Mouse (Mus musculus) CD4-positive helper T cell, adult 2 months (primary cell): ENCODE results near the gene Bbx.

Experiments used
- DNase-seq: peaks from one replicate; pipeline ENCODE4 v3.0.0-alpha.2; 2012; ENCODE audit warnings: low read depth, missing footprints, low spot score

Bbx gene

DNA sequence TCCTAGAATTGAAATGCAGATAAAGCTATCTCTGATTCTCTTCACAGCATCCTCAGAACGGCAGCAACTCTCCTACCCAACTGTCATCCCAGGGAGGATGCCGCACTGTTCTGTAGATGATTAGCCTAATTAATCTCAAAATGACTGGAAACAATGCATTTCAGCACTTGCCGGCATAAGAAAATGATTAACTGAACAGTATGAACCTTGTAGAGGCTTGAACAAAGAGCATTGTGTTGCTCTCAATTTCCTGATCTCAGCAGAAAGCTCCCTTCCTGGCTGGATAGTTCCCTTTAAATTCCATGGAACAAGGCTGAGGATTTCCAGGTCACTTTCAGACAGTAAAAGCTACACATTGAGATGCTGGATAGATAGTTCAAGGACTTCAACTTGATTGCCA lies 197.0 kb downstream of the Bbx start:
- no peak for DNase-seq

DNA sequence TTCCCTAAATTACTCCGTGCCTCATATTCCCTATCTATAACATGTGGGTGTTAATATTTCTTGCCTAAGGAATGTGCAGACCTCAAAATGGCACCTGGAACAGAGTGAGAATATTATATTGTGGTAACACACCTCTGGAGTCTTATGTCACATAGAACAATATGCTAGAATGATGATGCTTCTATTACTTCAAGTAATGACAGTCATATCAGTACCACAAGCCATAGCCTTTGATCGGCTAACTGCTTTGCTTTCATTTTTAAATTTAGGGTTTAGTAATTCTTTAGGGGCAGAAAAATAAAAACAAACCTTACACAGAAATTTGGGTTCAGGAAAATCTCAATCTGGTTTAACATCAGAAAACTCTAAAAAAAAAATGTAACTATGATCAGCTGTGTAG lies 201.6 kb downstream of the Bbx start:
- DNase-seq: peak; percentile 16

DNA sequence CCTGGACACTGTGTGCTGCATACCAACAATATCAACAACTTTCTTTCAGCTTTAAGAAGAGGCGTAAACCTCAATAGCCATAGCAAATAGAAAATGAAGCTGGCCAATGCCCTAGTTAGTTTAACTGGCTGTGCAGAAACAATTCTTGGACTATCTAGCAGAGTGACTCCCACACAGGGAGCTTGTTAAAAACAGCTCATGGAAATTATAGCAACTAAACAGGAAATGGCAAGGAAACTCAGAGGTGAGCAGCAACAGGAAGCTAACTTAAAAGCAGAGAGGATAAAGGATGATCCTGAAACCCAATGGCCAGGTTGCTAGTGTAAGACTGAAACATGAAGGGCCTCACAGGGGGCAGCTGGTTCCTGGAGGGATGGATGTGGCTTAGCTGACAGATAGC lies 203.4 kb downstream of the Bbx start:
- peak; percentile 21 for DNase-seq

DNA sequence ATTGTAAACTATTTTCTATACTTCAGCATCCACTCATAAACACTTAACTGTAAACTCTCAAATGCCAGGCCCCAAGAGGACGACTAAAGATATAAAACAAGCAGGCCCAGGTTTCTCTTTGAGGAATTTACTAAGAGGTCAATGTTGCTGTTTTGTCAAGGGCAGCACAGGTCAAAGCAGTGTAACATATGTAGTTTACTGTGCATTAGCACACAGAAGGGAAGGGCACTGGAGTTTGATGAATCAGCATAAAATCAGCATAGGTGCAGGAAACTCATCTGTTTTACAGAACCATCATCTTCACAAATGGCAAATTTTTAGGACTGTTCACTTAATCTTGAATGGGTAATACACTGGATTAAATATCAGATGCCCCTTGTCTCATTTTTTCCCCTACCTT lies 205.9 kb downstream of the Bbx start:
- DNase-seq: no peak

DNA sequence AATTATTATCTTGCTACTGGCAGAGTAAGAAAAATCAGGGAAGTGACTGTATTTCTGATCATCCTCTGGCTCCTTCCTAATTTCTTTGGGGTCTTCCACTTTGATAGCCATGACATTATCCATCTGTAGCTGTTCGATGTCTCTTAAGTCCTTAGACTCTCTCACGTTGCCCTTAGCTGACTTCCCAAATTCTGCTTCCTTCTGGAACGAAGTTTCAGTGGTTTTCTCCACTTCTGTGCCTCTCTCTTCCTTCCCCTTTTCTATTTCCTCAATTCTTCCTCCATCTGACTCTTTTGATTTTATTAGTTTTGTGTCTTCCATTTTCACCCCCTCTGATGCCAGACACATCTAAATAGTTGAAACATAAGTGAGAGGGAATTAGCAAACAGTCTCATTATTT lies 207.2 kb downstream of the Bbx start:
- no peak for DNase-seq

DNA sequence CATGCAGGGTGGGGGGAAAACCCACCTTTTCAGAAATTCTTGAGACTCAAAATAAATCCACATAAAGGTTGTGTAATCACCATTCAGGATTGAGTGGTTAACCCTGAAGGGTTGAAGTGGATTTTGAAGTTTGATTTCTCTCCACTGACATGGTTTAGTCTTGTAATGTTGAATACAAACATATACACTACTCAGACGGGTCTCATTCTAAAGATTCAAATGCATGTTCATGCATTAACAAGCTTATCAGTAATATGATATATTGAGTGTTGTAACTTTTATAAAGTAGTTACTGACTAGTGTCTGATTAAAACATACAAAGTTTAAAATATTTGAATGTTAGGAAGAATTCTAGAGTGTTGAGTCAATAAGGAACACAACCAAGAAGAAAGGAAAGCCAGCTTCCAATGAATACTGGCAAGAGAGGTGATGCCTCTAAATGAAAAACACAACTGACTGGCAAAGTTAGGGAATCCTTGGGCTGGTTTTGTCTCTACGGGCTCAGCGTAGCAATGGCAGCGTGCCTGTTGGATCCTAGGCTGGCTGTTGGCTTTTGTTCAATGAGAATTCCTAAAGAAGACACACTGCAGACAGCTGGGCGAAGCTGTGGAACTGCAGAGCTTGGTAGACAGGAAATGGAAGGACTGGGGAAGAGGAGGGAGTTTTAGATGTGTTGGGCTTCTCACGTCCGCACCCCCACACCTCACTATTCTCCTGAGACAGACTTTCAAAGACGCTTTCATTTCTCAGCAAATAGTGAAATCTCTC lies 211.3 kb downstream of the Bbx start:
- DNase-seq: no peak

DNA sequence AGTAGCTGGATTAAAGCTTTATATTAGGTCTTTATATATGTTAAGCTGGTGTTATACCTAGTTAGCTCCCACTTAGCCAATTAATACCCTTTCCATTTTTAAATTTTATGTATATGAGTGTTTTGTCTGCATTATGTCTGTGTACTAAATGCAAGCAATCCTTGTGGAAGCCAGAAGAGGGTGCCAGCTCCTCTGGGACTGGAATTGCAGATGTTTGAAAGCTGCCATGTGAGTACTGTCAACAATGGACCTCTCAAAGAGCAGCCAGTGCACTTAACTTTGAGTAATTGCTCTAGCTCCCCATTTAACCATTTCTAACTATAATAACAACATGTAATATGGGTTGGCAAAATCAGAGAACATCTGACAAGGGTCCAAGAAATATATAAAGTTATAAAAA lies 215.1 kb downstream of the Bbx start:
- no peak for DNase-seq

DNA sequence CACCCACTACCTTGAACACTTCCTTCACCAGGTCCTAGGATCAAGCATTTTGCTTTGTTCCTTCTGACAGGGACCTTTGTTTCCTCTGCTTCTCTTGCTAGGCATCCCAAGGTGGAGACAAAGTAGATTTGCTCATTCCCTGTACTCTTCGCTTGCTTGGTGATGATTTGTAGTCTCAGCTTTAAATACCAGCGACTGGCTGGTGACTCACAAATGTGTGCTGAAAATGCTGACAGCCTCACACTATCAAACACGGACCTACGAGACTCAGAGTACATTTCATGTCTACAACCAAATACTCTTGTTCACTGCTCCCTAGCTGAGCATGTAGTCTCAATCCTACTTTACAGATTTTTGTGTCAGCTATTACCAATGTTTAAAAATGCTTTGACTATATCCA lies 220.5 kb downstream of the Bbx start:
- DNase-seq: no peak

DNA sequence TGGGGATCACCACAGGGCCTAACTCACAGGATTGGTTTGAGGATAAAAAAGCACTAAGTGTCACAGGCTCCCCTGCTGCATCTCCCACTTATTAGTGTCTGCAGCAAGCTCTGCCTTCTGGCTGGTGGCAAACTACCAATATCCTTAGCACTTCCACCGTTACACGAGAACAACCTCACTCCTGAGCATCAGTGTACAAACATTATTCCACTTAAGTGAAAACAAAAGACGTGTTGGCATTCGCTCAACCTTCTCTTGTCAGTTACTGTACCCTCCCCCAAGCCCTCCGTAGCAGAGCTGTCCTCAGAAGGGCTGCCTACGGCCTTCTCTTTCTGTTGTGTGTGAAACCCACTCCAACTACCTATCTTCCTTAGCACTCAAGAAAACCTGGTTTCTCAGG lies 221.0 kb downstream of the Bbx start:
- DNase-seq: no peak

DNA sequence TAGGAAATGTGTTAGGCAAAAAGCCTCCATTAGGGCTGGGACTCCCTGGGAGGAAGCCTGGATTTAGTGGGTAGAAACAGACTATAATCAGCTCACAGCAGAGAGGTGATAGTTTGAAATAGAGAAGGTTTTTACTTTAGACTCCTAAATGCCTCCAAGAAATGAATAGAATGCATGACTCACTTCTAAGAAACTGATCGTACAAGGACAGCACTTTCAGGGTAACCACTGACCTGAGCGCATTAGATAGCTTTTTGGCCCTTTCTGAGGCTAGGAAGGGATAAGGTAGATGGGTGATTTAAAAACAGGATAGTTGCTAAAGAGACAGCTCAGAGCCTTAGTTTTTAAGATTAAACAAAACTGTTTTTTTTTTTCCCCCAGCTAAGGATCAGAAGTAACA lies 221.4 kb downstream of the Bbx start:
- DNase-seq: no peak

DNA sequence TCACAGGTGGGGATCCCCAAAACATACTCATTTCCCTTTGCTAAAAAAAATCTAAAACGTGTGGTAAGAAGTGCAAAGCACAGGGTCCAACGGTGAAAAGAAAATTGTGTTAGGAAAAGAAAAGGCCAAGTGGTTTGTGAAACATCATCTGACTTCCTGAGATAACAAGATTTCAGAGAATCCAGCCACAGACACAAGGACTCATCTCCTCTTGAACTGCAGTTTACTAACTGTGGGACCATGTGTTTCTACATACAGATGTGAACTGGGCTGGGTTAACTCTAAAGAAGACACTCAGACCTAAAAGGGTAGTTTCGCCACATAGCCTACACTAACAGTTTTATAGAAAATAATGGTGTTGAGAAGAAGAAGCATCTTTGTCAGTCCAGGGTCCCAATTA lies 227.2 kb downstream of the Bbx start:
- DNase-seq: no peak

DNA sequence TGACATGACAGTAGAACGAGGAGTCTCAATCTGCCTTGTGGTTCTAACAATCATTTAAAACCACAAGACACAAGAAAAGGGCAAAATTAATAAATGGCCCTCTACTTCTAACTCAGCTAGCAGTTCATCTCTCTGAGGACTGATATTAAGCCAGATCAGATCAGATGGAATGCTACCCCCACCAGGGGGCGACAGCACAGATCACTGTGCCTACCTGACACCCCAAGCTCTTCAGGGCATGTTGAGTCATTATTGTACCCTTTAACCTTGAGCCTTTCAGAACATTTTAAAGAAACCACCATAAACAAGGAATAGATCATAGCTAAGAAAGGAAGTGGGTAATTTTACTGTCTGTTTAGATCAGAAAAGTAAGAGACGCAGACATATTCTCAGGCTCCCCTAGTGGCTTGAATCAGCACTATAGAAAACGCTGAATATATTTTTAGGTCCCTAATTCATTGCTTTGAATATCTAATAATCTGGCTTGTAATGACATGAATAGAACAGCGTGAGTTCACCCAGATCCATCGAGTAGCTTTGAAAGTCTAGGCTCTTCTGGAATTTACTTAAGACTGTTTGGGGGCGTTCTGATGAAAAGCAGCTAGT lies 230.5 kb downstream of the Bbx start:
- peak; percentile 66 for DNase-seq

DNA sequence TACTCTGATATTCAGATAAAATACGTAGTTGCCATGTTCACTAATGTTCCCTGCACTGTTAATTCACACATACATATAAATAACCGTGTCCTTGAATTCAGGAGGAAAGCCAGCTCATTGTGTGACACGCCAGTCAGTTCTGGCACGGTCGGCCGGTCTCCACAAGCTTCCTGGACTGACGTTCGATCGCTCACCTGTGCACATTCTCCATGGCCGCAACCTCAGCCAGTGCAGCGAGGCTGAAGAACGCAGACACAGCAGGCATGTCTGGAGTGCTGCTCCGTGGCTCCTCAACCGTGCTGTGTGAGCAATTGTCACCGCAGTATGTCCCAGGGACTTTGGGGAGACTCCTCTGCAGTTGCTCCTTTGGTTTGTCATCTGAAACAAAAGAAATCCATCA lies 232.0 kb downstream of the Bbx start:
- DNase-seq: no peak

DNA sequence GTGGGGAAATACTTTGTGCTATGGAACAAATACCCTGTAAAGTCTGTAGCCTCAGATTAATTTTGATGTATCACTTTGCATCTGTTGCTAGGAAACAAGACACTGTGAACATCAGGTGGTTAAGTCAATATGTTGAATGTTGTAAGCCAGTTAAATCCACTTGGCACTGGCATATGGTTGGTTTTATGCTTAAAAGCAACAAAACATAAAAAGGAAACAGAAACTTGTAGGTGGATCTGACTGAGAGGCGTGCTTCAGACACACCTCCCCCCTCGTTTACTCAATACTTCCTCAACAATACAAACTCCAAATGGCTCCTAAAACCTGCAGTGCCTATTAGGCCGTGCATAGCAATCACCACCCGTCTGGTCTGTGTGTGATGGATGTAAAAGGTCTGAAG lies 236.1 kb downstream of the Bbx start:
- DNase-seq: no peak

DNA sequence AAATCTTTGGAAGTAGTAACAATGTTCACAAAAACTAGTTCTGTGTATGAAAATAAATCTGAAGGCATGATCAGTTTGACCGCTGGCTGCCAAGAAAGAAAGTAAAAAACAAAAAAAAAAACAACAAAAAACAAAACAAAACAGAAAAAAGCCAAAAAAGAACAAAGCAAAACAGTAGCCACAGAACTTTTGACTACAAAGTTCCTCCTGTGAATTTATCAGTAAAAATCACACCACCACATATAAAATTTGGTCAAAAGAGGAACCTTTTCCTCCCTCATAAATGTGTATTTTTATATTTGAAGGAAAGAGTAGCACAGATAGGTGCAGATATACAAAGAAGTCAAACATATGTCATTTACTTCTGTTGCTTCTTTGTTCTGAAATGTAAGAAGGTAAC lies 239.6 kb downstream of the Bbx start:
- no peak for DNase-seq

DNA sequence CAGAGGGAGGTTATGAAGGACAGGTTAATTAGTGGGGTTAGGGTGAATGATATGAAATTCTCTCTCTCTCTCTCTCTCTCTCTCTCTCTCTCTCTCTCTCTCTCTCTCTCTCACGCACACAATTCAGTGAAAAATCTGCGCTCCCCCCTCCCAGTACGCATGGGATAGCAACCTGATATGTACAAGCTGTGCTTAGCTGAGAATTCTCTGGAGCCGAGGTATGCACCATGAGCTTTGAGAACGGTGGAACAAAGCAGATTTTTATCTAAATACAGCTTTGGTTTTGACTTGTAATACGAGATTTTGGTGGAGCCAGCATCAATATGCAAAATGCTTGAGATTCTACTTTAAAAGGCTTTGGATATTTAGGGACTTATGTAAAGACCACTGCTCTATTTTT lies 243.1 kb downstream of the Bbx start:
- DNase-seq: no peak

DNA sequence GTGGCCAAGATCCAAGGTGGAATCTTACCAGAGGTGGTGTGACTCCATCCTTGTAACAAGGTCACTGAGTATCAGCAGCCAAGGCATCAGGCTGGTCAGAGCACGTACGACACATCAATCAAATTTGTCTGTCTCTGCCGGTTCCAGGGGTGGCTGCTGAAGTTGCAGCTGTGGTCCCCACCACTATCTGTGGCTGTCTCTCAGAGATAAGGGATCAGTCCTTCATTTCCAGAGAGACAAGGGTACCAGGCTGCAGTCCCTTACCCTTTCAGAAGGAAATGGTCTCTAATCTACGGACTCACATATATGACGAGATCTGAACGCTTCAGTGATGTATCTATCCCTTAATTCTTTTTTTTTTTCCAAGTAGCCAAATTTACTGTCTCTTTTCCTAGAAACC lies 245.6 kb downstream of the Bbx start:
- DNase-seq: no peak

DNA sequence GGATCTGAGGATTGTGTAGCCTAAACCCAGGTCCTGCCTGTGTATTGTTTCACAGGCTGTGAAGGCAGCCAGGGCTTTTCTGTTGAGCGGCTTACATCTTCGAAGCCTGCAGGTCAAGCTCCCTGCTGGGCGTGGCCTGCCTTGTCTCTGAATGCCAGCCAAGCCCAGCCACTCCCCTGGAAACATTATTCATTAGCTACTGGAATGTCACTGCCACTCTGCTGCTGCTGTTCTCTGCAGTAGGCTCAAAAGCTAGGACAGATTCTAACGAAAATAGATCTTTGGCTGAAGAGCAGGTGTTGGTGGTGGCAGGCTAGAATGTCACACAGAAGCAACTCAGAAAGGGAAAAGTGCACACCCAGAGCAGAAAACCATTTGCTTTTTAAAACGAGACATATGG lies 247.1 kb downstream of the Bbx start:
- DNase-seq: no peak

DNA sequence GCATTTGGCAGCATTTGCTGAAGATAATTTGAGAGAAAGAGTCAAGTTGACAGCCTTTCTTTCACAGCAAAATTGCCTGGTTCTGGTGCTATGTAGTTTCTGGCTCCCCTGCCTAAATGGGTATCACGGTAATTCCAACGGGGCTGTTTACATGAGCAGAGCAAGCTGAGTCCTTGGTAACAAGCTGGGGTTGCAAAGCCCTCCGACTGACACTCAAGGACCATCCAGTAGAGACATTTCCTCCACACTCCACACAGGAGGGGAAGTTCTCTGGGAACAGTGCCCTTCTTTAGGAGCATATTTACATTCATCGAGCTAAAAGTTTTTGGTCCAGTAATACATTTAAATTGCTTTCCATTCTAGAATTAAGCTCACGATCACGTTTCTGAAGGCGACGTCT lies 249.2 kb downstream of the Bbx start:
- no peak for DNase-seq

DNA sequence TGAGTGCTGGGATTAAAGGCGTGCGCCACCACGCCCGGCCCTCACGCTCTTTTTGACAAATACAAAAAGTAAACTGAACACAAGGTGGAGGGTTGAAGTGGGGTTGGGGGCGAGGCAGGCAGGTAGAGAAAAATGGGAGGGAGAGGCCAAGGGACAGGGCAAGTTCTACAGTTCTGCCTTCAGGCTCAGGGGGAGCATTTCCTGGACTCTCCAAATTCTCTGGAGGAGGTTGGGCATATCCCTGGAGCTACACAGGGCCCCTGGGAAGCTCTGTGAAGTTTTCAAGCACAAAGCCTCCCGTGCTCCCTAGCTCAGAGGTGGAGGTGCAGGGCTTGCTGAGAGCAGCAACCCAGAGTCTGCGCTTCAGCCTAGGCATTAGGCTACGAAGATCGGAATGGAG lies 249.6 kb downstream of the Bbx start:
- no peak for DNase-seq

DNA sequence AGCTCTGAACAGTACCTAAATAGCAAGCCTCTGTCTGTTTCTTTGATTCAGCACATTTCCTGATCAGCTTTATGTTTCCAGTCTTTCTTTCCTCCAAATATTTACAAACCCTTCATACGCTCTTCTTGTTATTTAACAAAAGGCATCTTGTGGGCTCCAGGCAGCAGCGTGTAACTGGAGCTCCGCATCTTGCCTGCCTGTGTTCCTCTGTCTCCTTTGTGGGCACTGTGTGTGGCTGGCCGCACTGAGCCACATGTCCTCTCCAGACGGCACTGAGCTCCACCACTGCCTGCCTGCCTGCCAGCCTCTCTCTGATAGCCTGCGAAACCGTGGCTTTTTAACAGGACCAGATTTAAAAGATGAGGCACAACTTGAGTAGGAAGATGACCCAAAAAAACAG lies 259.4 kb downstream of the Bbx start:
- DNase-seq: no peak

DNA sequence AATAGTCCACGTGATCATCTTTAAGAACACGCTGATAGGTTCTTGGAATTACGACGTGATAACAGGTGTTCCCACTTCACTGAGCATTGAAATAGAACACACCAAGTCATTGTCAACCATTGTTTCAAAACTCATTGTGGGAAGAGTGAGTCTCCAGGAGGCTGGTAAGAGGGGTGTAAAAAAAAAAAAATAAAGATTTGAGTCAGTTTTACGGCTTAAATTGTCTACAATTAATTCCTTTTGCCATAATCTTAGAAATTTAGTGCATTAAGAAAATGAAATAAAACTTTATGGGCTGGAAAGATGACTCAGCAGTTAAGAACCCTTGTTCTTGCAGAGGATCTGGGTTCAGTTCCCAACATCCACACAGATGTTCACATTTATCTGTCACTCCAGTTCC lies 261.4 kb downstream of the Bbx start:
- DNase-seq: no peak

DNA sequence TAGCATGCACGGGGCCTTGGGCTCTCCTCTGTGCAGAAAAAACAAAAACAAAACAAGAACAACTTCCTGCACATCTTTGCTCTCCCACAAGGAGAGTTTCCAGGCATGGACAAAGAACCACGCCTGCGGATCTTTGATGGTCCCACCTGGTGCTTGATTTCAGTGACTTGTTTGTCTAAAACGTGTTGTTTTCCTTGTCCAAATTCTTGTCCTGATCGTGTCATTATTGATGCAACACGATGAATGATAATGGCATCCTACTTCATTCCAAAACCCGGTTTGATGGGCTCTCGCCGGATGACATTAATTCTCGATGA lies 264.2 kb downstream of the Bbx start:
- no peak for DNase-seq
